In the genomic region with DNA sequence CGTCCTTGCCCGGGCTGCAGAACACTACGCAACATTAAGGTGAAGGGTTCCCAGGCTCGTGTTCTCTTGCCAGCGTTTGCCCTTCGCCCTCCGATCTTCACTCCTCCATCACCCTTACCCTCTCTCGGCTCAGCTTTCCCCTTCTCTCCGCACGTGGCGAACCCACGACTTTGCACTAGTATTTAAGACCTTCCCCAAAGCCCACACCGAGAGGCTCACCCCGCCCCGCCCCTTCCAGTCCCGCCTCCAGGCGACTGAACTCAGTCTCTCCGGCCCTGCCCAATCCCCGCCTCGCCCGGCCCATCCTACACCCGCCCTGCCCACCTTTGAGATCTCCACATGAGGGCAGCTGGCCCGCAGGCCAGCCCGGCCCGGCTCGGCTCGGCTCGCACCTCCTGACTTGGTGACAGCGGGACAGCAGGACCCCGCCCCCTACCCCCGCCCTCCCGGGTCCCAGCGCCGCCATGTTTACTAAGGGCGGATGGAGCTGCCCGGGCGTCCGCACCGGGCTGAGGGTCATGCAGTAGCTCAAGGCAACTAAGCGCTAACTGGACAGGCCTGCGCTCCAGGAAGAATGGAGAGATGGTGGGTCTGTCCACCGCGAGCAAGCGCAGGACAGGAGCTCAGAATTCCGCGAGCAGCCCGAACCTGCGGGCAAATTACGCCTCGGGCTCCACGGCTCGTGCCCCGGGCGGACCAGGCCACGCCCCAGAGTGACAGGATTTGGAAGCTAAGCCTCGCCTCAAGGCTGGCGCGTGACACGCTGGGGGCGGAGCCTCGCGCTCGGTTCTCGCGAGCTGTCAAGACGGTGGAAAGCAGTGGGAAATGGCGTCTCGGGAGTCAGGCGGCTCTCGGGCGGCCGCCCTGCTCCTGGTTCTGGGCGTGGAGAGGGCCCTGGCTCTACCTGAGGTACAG, we compare ENCODE assay signal across 1 mouse cellular context.
A peak's percentile ranks its signal among the peaks of the same experiment; 100 is the strongest.
TF ChIP-seq lines count a peak whose summit lies in the region.

A gene (plus strand): TSS at position 465 of the 915 bp plus-strand sequence.

TF ChIP-seq in CH12.LX, 34 proteins besides CTCF, POLR2A, EP300 and RAD21 (continued from another document):
- TF ChIP-seq MEF2A (IDR thresholded peaks at IDR 0.05; ENCODE audit: borderline replicate concordance, low read depth, low read length) (peak; percentile 48; the same call in 1 of the 2 replicates), BHLHE40 (IDR thresholded peaks at IDR 0.05; ENCODE audit: low read depth, low read length) (peak; percentile 84), E2F4 (IDR thresholded peaks at IDR 0.05; ENCODE audit: insufficient replicate concordance, low read depth, low read length) (0 out of 2 replicates have a peak, but pooled peaks have one; percentile 66), MAX (IDR thresholded peaks at IDR 0.05; ENCODE audit: low read length) (peak; percentile 84), MAZ (IDR thresholded peaks at IDR 0.05; ENCODE audit: low read depth, low read length) (no peak; the same call in none of the 2 replicates), TBP (conservative IDR thresholded peaks at IDR 0.05; ENCODE audit: low read depth, low read length) (peak; percentile 70), USF2 (conservative IDR thresholded peaks at IDR 0.05; ENCODE audit: low read depth, low read length) (peak; percentile 53), IRF4 (IDR thresholded peaks at IDR 0.05; ENCODE audit: low read depth, low read length) (peak; percentile 48), ZC3H11A (IDR thresholded peaks at IDR 0.05; ENCODE audit: low read depth, low read length) (no peak), CHD1 (IDR thresholded peaks at IDR 0.05; ENCODE audit: low read depth, low read length) (0 out of 2 replicates have a peak, but pooled peaks have one; percentile 33), NELFE (IDR thresholded peaks at IDR 0.05; ENCODE audit: low read depth, low read length) (peak; percentile 96), ETS1 (conservative IDR thresholded peaks at IDR 0.05; ENCODE audit: low read depth, low read length) (peak; percentile 8; the same call in 1 of the 2 replicates), PAX5 (IDR thresholded peaks at IDR 0.05; ENCODE audit: low read length) (no peak), SMC3 (IDR thresholded peaks at IDR 0.05; ENCODE audit: low read depth, low read length) (no peak; the same call in 1 of the 2 replicates), JUND (conservative IDR thresholded peaks at IDR 0.05; ENCODE audit: low read depth, low read length) (no peak), USF1 (IDR thresholded peaks at IDR 0.05; ENCODE audit: low read depth, low read length) (peak; percentile 81), MXI1 (IDR thresholded peaks at IDR 0.05; ENCODE audit: low read depth, low read length) (peak; percentile 91), UBTF (IDR thresholded peaks at IDR 0.05; ENCODE audit: low read depth, low read length) (peak; percentile 78; the same call in 1 of the 2 replicates), ZMIZ1 (IDR thresholded peaks at IDR 0.05; ENCODE audit: low read depth, low read length) (peak; percentile 81; the same call in 1 of the 2 replicates), MYC (IDR thresholded peaks at IDR 0.05; ENCODE audit: low read depth, low read length) (peak; percentile 89), POLR2AphosphoS2 (IDR thresholded peaks at IDR 0.05; ENCODE audit: low read depth, low read length) (0 out of 2 replicates have a peak, but pooled peaks have one; percentile 69), CHD2 (IDR thresholded peaks at IDR 0.05; ENCODE audit: low read length) (peak; percentile 98), GABPA (IDR thresholded peaks at IDR 0.05; ENCODE audit: insufficient replicate concordance, low read depth, low read length) (no peak; the same call in 1 of the 2 replicates)
